Mouse (Mus musculus): Measurements from ENCODE around the gene Gm4969. TPM values are rescaled to one million over a fixed set of nuclear protein-coding genes. Genes with fewer than 3 reads are reported as not detected.
"Not testable (repeated sequence)": the region's sequence is repeated elsewhere in the genome, so short reads cannot be mapped to it uniquely, and the experiment has no call there.

Gene Gm4969
- polyA plus RNA-seq, 1 experiment from 2014 or later, result 4.4 TPM

DNA sequence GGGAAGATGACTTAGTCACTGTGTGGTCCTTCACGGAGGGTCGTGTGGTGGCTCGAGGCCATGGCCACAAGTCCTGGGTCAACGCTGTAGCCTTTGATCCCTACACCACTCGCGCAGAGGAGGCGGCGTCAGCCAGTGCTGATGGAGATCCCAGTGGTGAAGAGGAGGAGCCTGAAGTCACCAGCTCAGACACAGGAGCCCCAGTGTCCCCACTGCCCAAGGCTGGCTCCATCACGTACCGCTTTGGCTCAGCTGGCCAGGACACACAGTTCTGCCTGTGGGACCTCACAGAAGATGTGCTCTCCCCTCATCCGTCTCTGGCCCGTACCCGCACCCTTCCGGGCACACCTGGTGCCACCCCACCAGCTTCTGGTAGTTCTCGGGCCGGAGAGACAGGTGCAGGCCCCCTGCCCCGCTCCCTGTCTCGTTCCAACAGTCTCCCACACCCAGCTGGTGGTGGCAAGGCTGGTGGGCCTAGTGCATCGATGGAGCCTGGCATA is 37.7 kb downstream of the Gm4969 start:
- H3K4me3 ChIP-seq, result no peak overlapping the region
- peaks cover 65% of the 10 kb centered on the region for H3K36me3 ChIP-seq
- H3K9ac ChIP-seq, result no peak overlapping the region
- peaks cover 52% of the 10 kb centered on the region for H3K4me1 ChIP-seq
- no peaks in the 10 kb centered on the region for H3K9me3 ChIP-seq
- no peak for ATAC-seq (ENCODE audit: insufficient number of reproducible peaks, insufficient read depth, low FRiP score, low TSS enrichment, low read depth)
- H3K27ac ChIP-seq, result no peak overlapping the region
- WGBS, result 81% methylated on average over 19 of the region's 19 CpGs
- H3K4me2 ChIP-seq, result no peak overlapping the region
- no peaks in the 10 kb centered on the region for H3K27me3 ChIP-seq

DNA sequence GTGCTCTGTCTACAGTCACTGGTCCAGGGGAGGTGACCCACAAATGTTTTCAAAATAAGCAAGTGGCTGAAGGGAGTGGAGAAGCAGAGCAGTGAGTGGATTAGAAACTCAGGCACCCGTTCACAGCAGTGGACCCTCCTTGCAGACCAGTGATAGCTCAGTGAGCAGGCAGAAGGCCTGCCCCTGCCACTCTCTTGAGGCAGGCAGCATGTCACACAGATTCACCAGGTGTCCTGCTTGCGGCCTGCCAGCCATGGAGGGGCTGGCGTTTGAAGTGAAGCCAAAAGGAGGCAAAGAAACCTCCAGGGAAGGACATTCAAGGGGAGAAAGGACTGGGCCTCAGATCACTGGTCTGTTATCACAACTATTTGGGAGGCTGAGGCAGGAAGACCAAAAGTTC is 39.4 kb downstream of the Gm4969 start:
- Histone ChIP-seq H3K9ac (no peak overlapping the region), H3K4me3 (no peak overlapping the region), H3K36me3 (peaks cover 59% of the 10 kb centered on the region), H3K4me2 (no peak overlapping the region), H3K27me3 (no peaks in the 10 kb centered on the region), H3K4me1 (peaks cover 38% of the 10 kb centered on the region), H3K27ac (no peak overlapping the region), H3K9me3 (no peaks in the 10 kb centered on the region)
- ATAC-seq (ENCODE audit: insufficient number of reproducible peaks, insufficient read depth, low FRiP score, low TSS enrichment, low read depth), result no peak
- WGBS, result 86% methylated on average over 3 of the region's 3 CpGs

- no peak for ATAC-seq (ENCODE audit: insufficient number of reproducible peaks, insufficient read depth, low FRiP score, low TSS enrichment, low read depth)
- 68% methylated on average over 14 of the region's 14 CpGs for WGBS
- Histone ChIP-seq H3K27ac (no peak overlapping the region), H3K4me1 (peaks cover 29% of the 10 kb centered on the region), H3K36me3 (peaks cover 49% of the 10 kb centered on the region), H3K9me3 (no peaks in the 10 kb centered on the region), H3K4me3 (peak overlapping the region; percentile 100), H3K27me3 (no peaks in the 10 kb centered on the region), H3K4me2 (peak overlapping the region; percentile 94), H3K9ac (peak overlapping the region; percentile 99)
Measured at GRCm38 (mm10) chr7:19077761-19078160, 40.4 kb downstream of the Gm4969 start.

DNA sequence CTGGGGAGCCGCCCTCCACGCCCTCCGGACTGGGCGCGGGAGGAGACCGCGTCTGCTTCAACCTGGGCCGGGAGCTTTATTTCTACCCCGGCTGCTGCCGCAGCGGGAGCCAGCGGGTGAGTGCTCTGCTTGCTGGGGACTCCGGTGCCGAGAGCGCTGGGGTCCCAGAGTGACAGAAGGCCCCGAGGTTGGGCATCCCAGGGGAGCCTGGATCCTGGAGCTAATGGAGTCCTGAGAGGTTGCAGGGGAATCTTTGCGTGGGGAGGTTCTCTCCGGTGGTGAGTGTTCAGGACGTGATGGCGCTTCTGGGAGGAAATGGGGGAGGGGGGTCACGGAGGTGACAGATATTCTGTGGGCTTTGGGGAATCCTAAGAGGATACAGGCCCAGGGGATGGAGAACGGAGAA is 41.6 kb downstream of the Gm4969 start:
- Histone ChIP-seq H3K27ac (peak overlapping the region; percentile 75), H3K4me3 (peak overlapping the region; percentile 100), H3K9me3 (no peaks in the 10 kb centered on the region), H3K9ac (peak overlapping the region; percentile 99), H3K27me3 (no peaks in the 10 kb centered on the region), H3K4me1 (peaks cover 19% of the 10 kb centered on the region), H3K36me3 (peaks cover 37% of the 10 kb centered on the region), H3K4me2 (peak overlapping the region; percentile 94)
- no peak for ATAC-seq (ENCODE audit: insufficient number of reproducible peaks, insufficient read depth, low FRiP score, low TSS enrichment, low read depth)
- WGBS, result under 1% methylated on average over 22 of the region's 22 CpGs

DNA sequence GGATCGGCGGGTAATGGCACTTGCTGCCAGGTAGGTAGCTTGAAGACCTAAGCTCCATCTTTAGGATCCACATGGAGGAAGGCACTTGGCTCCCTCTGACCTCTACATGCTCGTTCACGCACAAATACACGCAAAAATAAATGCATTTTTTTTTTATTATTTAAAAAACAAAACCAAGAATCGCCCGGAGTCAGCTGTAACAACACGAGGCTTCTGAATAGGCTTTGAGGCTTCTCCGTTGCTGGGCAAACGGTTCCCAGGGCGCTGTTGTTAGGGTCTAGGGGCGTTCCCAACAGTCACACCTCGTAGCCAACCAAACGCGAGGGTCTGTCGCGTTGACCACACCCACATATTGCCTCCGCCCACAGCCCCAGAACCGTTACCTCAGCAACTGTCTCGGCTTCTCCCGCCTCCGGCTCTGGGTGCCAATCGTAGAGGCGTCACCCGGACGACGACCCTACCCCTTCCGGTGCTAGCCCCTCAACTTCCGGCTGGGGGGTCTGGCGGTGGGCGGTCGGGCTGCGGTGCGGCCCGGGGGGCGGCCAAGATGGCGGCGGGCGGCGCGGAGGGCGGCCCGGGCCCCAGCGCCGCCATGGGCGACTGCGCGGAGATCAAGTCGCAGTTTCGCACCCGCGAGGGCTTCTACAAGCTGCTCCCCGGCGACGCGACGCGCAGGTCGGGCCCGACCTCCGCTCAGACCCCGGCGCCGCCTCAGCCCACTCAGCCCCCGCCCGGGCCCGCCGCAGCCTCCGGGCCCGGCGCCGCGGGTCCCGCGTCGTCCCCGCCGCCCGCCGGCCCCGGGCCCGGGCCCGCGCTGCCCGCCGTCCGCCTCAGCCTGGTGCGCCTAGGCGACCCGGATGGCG is 42.2 kb downstream of the Gm4969 start, which contains the start of gene Dmwd:
Dmwd (plus strand) TSS at position 505 of the 863 bp plus-strand sequence.
- Histone ChIP-seq H3K9ac (peak within 1 kb of the TSS; percentile 99), H3K4me1 (peaks cover 19% of the 10 kb centered on the region), H3K9me3 (no peaks in the 10 kb centered on the region), H3K36me3 (peaks cover 31% of the 10 kb centered on the region), H3K27me3 (no peaks in the 10 kb centered on the region), H3K4me2 (peak within 1 kb of the TSS; percentile 94), H3K4me3 (peak within 1 kb of the TSS; percentile 100), H3K27ac (peak within 1 kb of the TSS; percentile 75)
- under 1% methylated on average over 86 of the region's 91 CpGs for WGBS
- peak; percentile 99 for ATAC-seq (ENCODE audit: insufficient number of reproducible peaks, insufficient read depth, low FRiP score, low TSS enrichment, low read depth)

DNA sequence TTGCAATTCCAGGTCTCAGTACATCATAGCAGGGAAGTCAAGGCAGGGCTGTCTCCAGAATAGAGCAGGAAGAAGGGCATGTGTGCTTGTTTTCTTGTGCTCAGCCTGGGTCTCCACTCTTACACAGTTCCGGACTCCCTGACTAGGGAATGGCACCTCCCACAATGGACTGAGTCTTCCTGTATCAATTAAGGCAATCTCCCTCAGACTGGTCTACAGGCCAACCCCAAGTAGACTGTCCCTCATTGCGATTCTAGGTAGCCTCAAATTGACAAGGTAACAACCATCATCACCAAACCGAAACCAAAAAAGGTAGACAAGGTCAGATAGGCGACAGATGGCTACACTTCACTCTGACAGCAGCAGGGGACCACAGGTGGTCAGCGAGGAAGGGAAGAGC is 42.9 kb downstream of the Gm4969 start:
- Histone ChIP-seq H3K9me3 (no peaks in the 10 kb centered on the region), H3K4me3 (peak overlapping the region; percentile 100), H3K27me3 (no peaks in the 10 kb centered on the region), H3K4me1 (peaks cover 19% of the 10 kb centered on the region), H3K36me3 (peaks cover 24% of the 10 kb centered on the region), H3K27ac (no peak overlapping the region), H3K4me2 (peak overlapping the region; percentile 94), H3K9ac (no peak overlapping the region)
- 60% methylated on average over 5 of the region's 5 CpGs for WGBS
- ATAC-seq (ENCODE audit: insufficient number of reproducible peaks, insufficient read depth, low FRiP score, low TSS enrichment, low read depth), result no peak

DNA sequence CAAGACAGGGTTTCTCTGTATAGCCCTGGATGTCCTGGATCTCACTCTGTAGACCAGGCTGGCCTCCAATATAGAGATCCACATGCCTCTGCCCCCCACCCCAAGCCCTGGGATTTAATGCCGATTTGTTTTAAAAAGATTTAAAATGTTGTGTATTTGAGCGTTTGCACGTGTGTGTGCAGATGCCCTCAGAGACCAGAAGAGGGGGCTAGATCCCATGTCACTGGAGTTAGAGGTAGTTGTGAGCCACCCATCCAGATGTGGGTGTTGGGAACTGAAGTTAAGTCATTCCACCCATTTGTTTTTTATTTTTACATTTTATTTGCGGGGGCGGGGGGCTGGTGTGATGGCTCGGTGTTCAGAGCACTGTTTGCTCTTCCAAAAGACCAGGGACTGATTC is 43.7 kb downstream of the Gm4969 start:
- no peak for ATAC-seq (ENCODE audit: insufficient number of reproducible peaks, insufficient read depth, low FRiP score, low TSS enrichment, low read depth)
- Histone ChIP-seq H3K9ac (no peak overlapping the region), H3K27me3 (no peaks in the 10 kb centered on the region), H3K27ac (no peak overlapping the region), H3K9me3 (no peaks in the 10 kb centered on the region), H3K4me3 (no peak overlapping the region), H3K4me1 (peaks cover 19% of the 10 kb centered on the region), H3K36me3 (peaks cover 17% of the 10 kb centered on the region), H3K4me2 (no peak overlapping the region)
- WGBS, result 89% methylated on average over 6 of the region's 6 CpGs

- Histone ChIP-seq H3K4me2 (no peak overlapping the region), H3K36me3 (peaks cover 7% of the 10 kb centered on the region), H3K27ac (no peak overlapping the region), H3K4me3 (no peak overlapping the region), H3K27me3 (no peaks in the 10 kb centered on the region), H3K9ac (no peak overlapping the region), H3K4me1 (peaks cover 19% of the 10 kb centered on the region), H3K9me3 (no peaks in the 10 kb centered on the region)
- 85% methylated on average over 9 of the region's 9 CpGs for WGBS
- no peak for ATAC-seq (ENCODE audit: insufficient number of reproducible peaks, insufficient read depth, low FRiP score, low TSS enrichment, low read depth)
Measured at GRCm38 (mm10) chr7:19073504-19073903, 44.7 kb downstream of the Gm4969 start.

- H3K36me3 ChIP-seq; H3K4me3 ChIP-seq; H3K4me1 ChIP-seq; ATAC-seq (ENCODE audit: insufficient number of reproducible peaks, insufficient read depth, low FRiP score, low TSS enrichment, low read depth); H3K9ac ChIP-seq; H3K27ac ChIP-seq; H3K9me3 ChIP-seq; H3K4me2 ChIP-seq: not testable (repeated sequence)
- WGBS, result 63% methylated on average over 3 of the region's 3 CpGs
- peaks cover 18% of the 10 kb centered on the region for H3K27me3 ChIP-seq
Measured at GRCm38 (mm10) chr7:19071024-19071423, 47.1 kb downstream of the Gm4969 start.

- H3K27me3 ChIP-seq, result peaks cover 34% of the 10 kb centered on the region
- H3K36me3 ChIP-seq, result no peaks in the 10 kb centered on the region
- no peaks in the 10 kb centered on the region for H3K9me3 ChIP-seq
- no peak overlapping the region for H3K27ac ChIP-seq
- ATAC-seq (ENCODE audit: insufficient number of reproducible peaks, insufficient read depth, low FRiP score, low TSS enrichment, low read depth), result no peak
- no peak overlapping the region for H3K9ac ChIP-seq
- H3K4me2 ChIP-seq, result no peak overlapping the region
- H3K4me3 ChIP-seq, result no peak overlapping the region
- H3K4me1 ChIP-seq, result no peaks in the 10 kb centered on the region
- 55% methylated on average over 3 of the region's 3 CpGs for WGBS
Measured at GRCm38 (mm10) chr7:19069500-19069899, 48.7 kb downstream of the Gm4969 start.

DNA sequence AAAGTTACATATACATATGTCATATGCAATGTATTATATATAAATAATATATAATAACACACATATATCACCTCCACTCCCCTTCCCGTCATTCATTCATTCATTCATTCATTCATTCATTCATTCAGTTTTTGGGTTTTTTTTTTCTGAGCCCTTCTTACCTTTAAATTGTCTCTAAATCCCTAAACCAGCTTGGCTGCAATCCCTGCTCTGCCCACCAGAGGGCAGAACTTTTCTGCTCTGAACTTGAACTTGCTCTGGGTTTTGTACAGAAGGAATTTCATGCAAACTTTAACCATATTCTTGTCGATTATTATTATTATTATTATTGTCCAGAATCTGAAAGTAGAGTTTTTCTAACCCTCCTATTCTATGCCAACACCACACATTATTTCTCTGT is 49.5 kb downstream of the Gm4969 start:
- H3K4me2 ChIP-seq, result no peak overlapping the region
- H3K36me3 ChIP-seq, result no peaks in the 10 kb centered on the region
- no peak for ATAC-seq (ENCODE audit: insufficient number of reproducible peaks, insufficient read depth, low FRiP score, low TSS enrichment, low read depth)
- peaks cover 38% of the 10 kb centered on the region for H3K27me3 ChIP-seq
- H3K27ac ChIP-seq, result no peak overlapping the region
- no peak overlapping the region for H3K4me3 ChIP-seq
- no peaks in the 10 kb centered on the region for H3K9me3 ChIP-seq
- WGBS, result 11% methylated on average over 2 of the region's 2 CpGs
- no peaks in the 10 kb centered on the region for H3K4me1 ChIP-seq
- H3K9ac ChIP-seq, result no peak overlapping the region

DNA sequence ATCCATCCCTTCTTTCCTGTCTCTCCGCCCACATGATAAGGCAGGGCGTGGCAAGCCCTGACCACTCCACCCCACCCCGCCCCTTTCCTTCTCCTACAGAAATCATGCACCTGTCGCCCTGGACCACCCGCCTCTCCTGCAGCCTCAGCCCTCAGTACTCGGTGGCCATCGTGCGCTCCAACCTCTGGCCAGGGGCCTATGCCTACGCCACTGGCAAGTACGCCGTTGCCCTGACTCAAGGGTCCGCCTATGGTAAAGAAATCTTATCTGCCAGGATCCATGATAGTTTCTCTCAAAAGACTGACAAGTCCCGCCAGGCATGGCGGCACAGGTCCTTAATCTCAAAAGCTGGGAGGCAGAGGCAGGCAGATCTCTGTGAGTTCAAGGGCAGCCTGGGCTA is 50.2 kb downstream of the Gm4969 start:
- Histone ChIP-seq H3K4me3 (no peak overlapping the region), H3K9me3 (no peaks in the 10 kb centered on the region), H3K36me3 (no peaks in the 10 kb centered on the region), H3K27me3 (peaks cover 38% of the 10 kb centered on the region), H3K9ac (no peak overlapping the region), H3K4me2 (no peak overlapping the region), H3K27ac (no peak overlapping the region), H3K4me1 (no peaks in the 10 kb centered on the region)
- ATAC-seq (ENCODE audit: insufficient number of reproducible peaks, insufficient read depth, low FRiP score, low TSS enrichment, low read depth), result no peak
- WGBS, result 71% methylated on average over 12 of the region's 14 CpGs
